Comparison of ENCODE assay signal across 8 mouse cellular contexts in genomic region chr2:11705201-11706025, GRCm38 (mm10). TPM values are rescaled to one million over a fixed set of nuclear protein-coding genes. Genes with fewer than 3 reads are reported as not detected.
DNase-seq lines count a peak whose midpoint lies in the region; ATAC-seq and TF ChIP-seq lines count a peak whose summit lies in the region.

Gene Il15ra (plus strand): TSS chr2:11705290.

- no peak within 1 kb of the TSS for H3K27ac ChIP-seq in intestine, embryonic 15.5 days
- H3K27ac ChIP-seq in limb, embryonic 10.5 days, result peak within 1 kb of the TSS; percentile 5
- no peak within 1 kb of the TSS for H3K27ac ChIP-seq in midbrain, embryonic 11.5 days (ENCODE audit: low read depth, low read length)
- peak within 1 kb of the TSS; percentile 77 for H3K27ac ChIP-seq in small intestine, adult 2 months (ENCODE audit: insufficient read depth, low read depth, low read length)

- no peak for TF ChIP-seq CTCF in small intestine, adult 2 months (IDR thresholded peaks at IDR 0.05; ENCODE audit: extremely low read depth, insufficient read length, insufficient replicate concordance, low read depth, low read length)

- TF ChIP-seq POLR2A in small intestine, adult 2 months (IDR thresholded peaks at IDR 0.05; ENCODE audit: low read depth, low read length), result peak; percentile 65; the same call in 1 of the 2 replicates

- H3K9ac ChIP-seq in intestine, embryonic 15.5 days, result peak within 1 kb of the TSS; percentile 61
- H3K9ac ChIP-seq in midbrain, embryonic 11.5 days (ENCODE audit: low read length), result peak within 1 kb of the TSS; percentile 65

- no peak for DNase-seq in cerebellum, adult 11 months
- DNase-seq in embryo, embryonic 9.5 days (ENCODE audit: extremely low spot score), result peak; percentile 38
- peak; percentile 39 to 78 for DNase-seq in gastrocnemius, postnatal 4 days (ENCODE audit: low spot score in 2 of 2)
- DNase-seq in limb, embryonic 10.5 days (ENCODE audit: low spot score), result peak; percentile 64
- DNase-seq in midbrain, embryonic 11.5 days (ENCODE audit: low spot score, missing footprints), result peak; percentile 96

- peak; percentile 57; the same call in 1 of the 2 replicates for ATAC-seq in cerebellum, adult (ENCODE audit: insufficient number of reproducible peaks, low FRiP score, low TSS enrichment)
- ATAC-seq in intestine, embryonic 15.5 days, result peak; percentile 85
- peak; percentile 77 for ATAC-seq in midbrain, embryonic 11.5 days (ENCODE audit: low FRiP score)

- peaks cover 8% of the 10 kb centered on the region for H3K4me1 ChIP-seq in intestine, embryonic 15.5 days (replicated peaks)
- H3K4me1 ChIP-seq in limb, embryonic 10.5 days, result peaks cover 14% of the 10 kb centered on the region
- peaks cover 6% of the 10 kb centered on the region for H3K4me1 ChIP-seq in midbrain, embryonic 11.5 days (ENCODE audit: control insufficient read depth, insufficient read depth, low read length)
- peaks cover 10% of the 10 kb centered on the region; the same call in 1 of the 2 replicates for H3K4me1 ChIP-seq in small intestine, adult 2 months (ENCODE audit: control insufficient read depth, insufficient read depth, insufficient read length, low read length)

- H3K27me3 ChIP-seq in intestine, embryonic 15.5 days (replicated peaks), result 0 out of 2 replicates have a peak, but pooled peaks cover 2% of the 10 kb centered on the region
- peaks cover 52% of the 10 kb centered on the region for H3K27me3 ChIP-seq in limb, embryonic 10.5 days (ENCODE audit: low read depth, poor library complexity, severe bottlenecking)
- peaks cover 13% of the 10 kb centered on the region for H3K27me3 ChIP-seq in midbrain, embryonic 11.5 days (ENCODE audit: control insufficient read depth, insufficient read depth, low read length)
- H3K27me3 ChIP-seq in small intestine, adult 2 months (ENCODE audit: control insufficient read depth, insufficient read depth, low read length), result no peaks in the 10 kb centered on the region

- no peaks in the 10 kb centered on the region for H3K9me3 ChIP-seq in intestine, embryonic 15.5 days
- 0 out of 2 replicates have a peak, but pooled peaks cover 3% of the 10 kb centered on the region for H3K9me3 ChIP-seq in limb, embryonic 10.5 days (replicated peaks)
- no peaks in the 10 kb centered on the region for H3K9me3 ChIP-seq in midbrain, embryonic 11.5 days (ENCODE audit: control insufficient read depth, low read length)

- H3K4me2 ChIP-seq in intestine, embryonic 15.5 days (replicated peaks), result peak within 1 kb of the TSS; percentile 98
- H3K4me2 ChIP-seq in midbrain, embryonic 11.5 days, result peak within 1 kb of the TSS; percentile 98

- H3K36me3 ChIP-seq in intestine, embryonic 15.5 days, result no peaks in the 10 kb centered on the region
- no peaks in the 10 kb centered on the region for H3K36me3 ChIP-seq in limb, embryonic 10.5 days
- no peaks in the 10 kb centered on the region for H3K36me3 ChIP-seq in midbrain, embryonic 11.5 days (ENCODE audit: control insufficient read depth, insufficient read depth, low read length)
- H3K36me3 ChIP-seq in small intestine, adult 2 months (ENCODE audit: control insufficient read depth, insufficient read depth, low read length), result no peaks in the 10 kb centered on the region

- WGBS in intestine, embryonic 15.5 days, result under 1% methylated on average over 37 of the region's 37 CpGs
- WGBS in limb, embryonic 10.5 days, result under 1% methylated on average over 37 of the region's 37 CpGs
- WGBS in midbrain, embryonic 11.5 days, result under 1% methylated on average over 37 of the region's 37 CpGs
- under 1% methylated on average over 37 of the region's 37 CpGs for WGBS in small intestine, adult 2 months

- H3K4me3 ChIP-seq in intestine, embryonic 15.5 days (replicated peaks), result peak within 1 kb of the TSS; percentile 67
- peak within 1 kb of the TSS; percentile 59 for H3K4me3 ChIP-seq in limb, embryonic 10.5 days
- H3K4me3 ChIP-seq in midbrain, embryonic 11.5 days (ENCODE audit: low read depth, low read length), result peak within 1 kb of the TSS; percentile 54
- H3K4me3 ChIP-seq in small intestine, adult 2 months (ENCODE audit: low read depth, low read length), result peak within 1 kb of the TSS; percentile 93

RNA-seq across cellular contexts. Expression of gene Il15ra, which starts in this region (rescaled TPM):
- total RNA-seq in gastrocnemius, postnatal 4 days (2021), result 10 to 100 TPM; 10.1 to 10.4 TPM
- polyA plus RNA-seq in intestine, embryonic 15.5 days (2015; fragmentation: Nextera tagmentation; extraction: Ambion mirVana), result 2.1 and 2.6 TPM in 2 replicates
- polyA plus RNA-seq in limb, embryonic 10.5 days (2016; fragmentation: Nextera tagmentation; extraction: Ambion mirVana), result 0.30 and 0.81 TPM in 2 replicates
- 0.26 and 0.87 TPM in 2 replicates for polyA plus RNA-seq in midbrain, embryonic 11.5 days (2014; fragmentation: Nextera tagmentation; extraction: Ambion mirVana)
- 29.0 and 33.8 TPM in 2 replicates for polyA plus RNA-seq in small intestine, adult 2 months (2012; rRNA removed)

Comparison
In these comparisons a context has a peak if more than half of its experiments do, and no peak if none do; other contexts are left out.
1. Peak in DNase-seq, H3K4me3 ChIP-seq and H3K27ac ChIP-seq in limb, embryonic 10.5 days; RNA of the gene not detected or under 1 TPM.
2. Peak in DNase-seq, ATAC-seq, H3K4me3 ChIP-seq, H3K9ac ChIP-seq and H3K4me2 ChIP-seq in midbrain, embryonic 11.5 days; RNA of the gene not detected or under 1 TPM.